21 mouse cellular contexts compared by ENCODE assay signal in the genomic region with DNA sequence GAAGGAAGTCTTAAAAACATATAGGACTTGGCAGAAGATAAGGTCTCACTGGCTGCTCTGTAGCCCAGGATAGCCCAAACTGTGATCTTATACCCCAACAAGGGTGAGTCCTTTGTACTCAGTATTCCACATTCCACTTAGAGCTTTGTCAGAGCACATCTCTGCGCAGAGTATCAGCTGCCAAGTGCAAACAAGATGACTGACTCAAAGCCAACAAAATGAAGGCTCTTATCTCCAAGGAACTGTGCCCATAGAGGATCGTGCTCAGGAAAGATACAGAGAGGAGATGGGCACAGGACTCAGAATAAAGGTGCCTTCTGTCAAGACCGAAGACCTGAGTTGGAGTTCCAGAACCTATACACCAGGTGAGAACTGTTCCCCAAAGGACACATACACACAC.
A peak's percentile ranks its signal among the peaks of the same experiment; 100 is the strongest.
DNase-seq lines count a peak whose midpoint lies in the region; ATAC-seq and TF ChIP-seq lines count a peak whose summit lies in the region.
"Had no signal": no experiment of that assay in that cellular context is flagged by ENCODE, and none has a peak within 500 bp of the region (broad histone marks: within the 10 kb centered on the region; RNA-seq: fewer than 3 reads in every experiment).

No protein-coding gene starts in this region.

- ATAC-seq in megakaryocyte-erythroid progenitor cell, adult 5-6 weeks (replicated peaks; ENCODE audit: low FRiP score, low TSS enrichment, poor library complexity, severe bottlenecking) = peak; percentile 68
- no peak for ATAC-seq in erythroid progenitor cell, adult 5-6 weeks (replicated peaks; ENCODE audit: low FRiP score, poor library complexity, severe bottlenecking)
- ATAC-seq: forebrain, embryonic 13.5 days had no signal

- no peaks in the 10 kb centered on the region for H3K9me3 ChIP-seq in heart, embryonic 10.5 days
- H3K9me3 ChIP-seq: embryonic facial prominence, embryonic 13.5 days; embryonic facial prominence, embryonic 15.5 days; forebrain, embryonic 13.5 days; forebrain, embryonic 15.5 days had no signal

- TF ChIP-seq CTCF in layer of hippocampus, adult 2 months (conservative IDR thresholded peaks at IDR 0.05) = no peak

- H3K27ac ChIP-seq in heart, embryonic 10.5 days = no peak overlapping the region
- 0 out of 2 replicates have a peak overlapping the region, but pooled peaks have one; percentile 80 for H3K27ac ChIP-seq in layer of hippocampus, adult 2 months
- H3K27ac ChIP-seq: embryonic facial prominence, embryonic 13.5 days; embryonic facial prominence, embryonic 15.5 days; forebrain, embryonic 13.5 days; forebrain, embryonic 15.5 days had no signal

- peaks cover 34% of the 10 kb centered on the region for H3K4me1 ChIP-seq in heart, embryonic 10.5 days

- H3K36me3 ChIP-seq in heart, embryonic 10.5 days = no peaks in the 10 kb centered on the region
- H3K36me3 ChIP-seq: embryonic facial prominence, embryonic 13.5 days; embryonic facial prominence, embryonic 15.5 days; forebrain, embryonic 15.5 days had no signal

- no peak overlapping the region for H3K4me3 ChIP-seq in heart, embryonic 10.5 days
- no peak overlapping the region for H3K4me3 ChIP-seq in layer of hippocampus, adult 2 months
- H3K4me3 ChIP-seq: embryonic facial prominence, embryonic 13.5 days; embryonic facial prominence, embryonic 15.5 days; erythroblast, embryonic 14.5 days; forebrain, embryonic 13.5 days; forebrain, embryonic 15.5 days had no signal

- 81% methylated on average over 3 of the region's 3 CpGs for WGBS in heart, embryonic 10.5 days

- peak; percentile 59 for DNase-seq in heart, adult 11 months
- no peak for DNase-seq in heart, embryonic 10.5 days (ENCODE audit: low spot score)
- no peak for DNase-seq in layer of hippocampus, adult 2 months (ENCODE audit: low spot score in 2 of 2)
- DNase-seq in layer of hippocampus, adult 9-11 months = no peak
- DNase-seq: adrenal gland, adult 2 months; adrenal gland, postnatal 10 days; adrenal gland, postnatal 25 days; cerebellum, adult 11 months; cerebellum, adult 18-20 months; cerebellum, adult 8-10 months; cerebellum, adult 9-11 months; cerebellum, postnatal 14 days; cerebellum, postnatal 36 days; embryo, embryonic 11 days had no signal

- H3K27me3 ChIP-seq in heart, embryonic 10.5 days (ENCODE audit: insufficient read depth, poor library complexity, severe bottlenecking) = no peaks in the 10 kb centered on the region
- H3K27me3 ChIP-seq: embryonic facial prominence, embryonic 13.5 days; embryonic facial prominence, embryonic 15.5 days; forebrain, embryonic 13.5 days; forebrain, embryonic 15.5 days had no signal
